Mouse (Mus musculus) embryonic facial prominence, embryonic 11.5 days (tissue): Measurements from ENCODE around the gene Gdpd2. TPM values are rescaled to one million over a fixed set of nuclear protein-coding genes. Genes with fewer than 3 reads are reported as not detected.

Experiments
- ATAC-seq: fragments of 200-750 bp; cut with Nextera tagmentation; replicated peaks from 2 replicates; pipeline ENCODE4 v1.8.0; 2017; ENCODE audit warnings: low read depth; ENCODE audit not compliant: insufficient number of reproducible peaks, low FRiP score, low TSS enrichment
- DNase-seq: peaks from one replicate; pipeline ENCODE4 v3.0.0-alpha.2; 2015; ENCODE audit warnings: low spot score
- H3K27ac ChIP-seq: fragments of 300-500 bp; sonication (generic); replicated peaks from 2 replicates; pipeline ENCODE4 v1.5.1; 2014; ENCODE audit warnings: mild to moderate bottlenecking, low read depth, low read length, control low read depth
- H3K27me3 ChIP-seq: fragments of 300-500 bp; sonication (generic); 2 replicates; pipeline ENCODE4 v1.6.1; 2014; ENCODE audit warnings: mild to moderate bottlenecking, low read length, moderate library complexity, mixed read lengths; ENCODE audit not compliant: control insufficient read depth, insufficient read depth
- H3K36me3 ChIP-seq: fragments of 300-500 bp; sonication (generic); replicated peaks from 2 replicates; pipeline ENCODE4 v1.6.1; 2014; ENCODE audit warnings: low read depth, mild to moderate bottlenecking, low read length, moderate library complexity, mixed read lengths; ENCODE audit not compliant: control insufficient read depth, insufficient read depth
- H3K4me1 ChIP-seq: fragments of 300-500 bp; sonication (generic); 2 replicates; pipeline ENCODE4 v1.6.1; 2014; ENCODE audit warnings: low read length, mixed read lengths; ENCODE audit not compliant: control insufficient read depth, insufficient read depth
- H3K4me2 ChIP-seq: fragments of 300-500 bp; sonication (generic); 2 replicates; pipeline ENCODE4 v1.6.1; 2014; ENCODE audit warnings: low read depth, mild to moderate bottlenecking, control low read depth, low read length, moderate library complexity
- H3K4me3 ChIP-seq: fragments of 300-500 bp; sonication (generic); 2 replicates; pipeline ENCODE4 v1.5.1; 2014; ENCODE audit warnings: low read depth, low read length, control low read depth
- H3K9ac ChIP-seq: fragments of 300-500 bp; sonication (generic); replicated peaks from 2 replicates; pipeline ENCODE4 v1.6.1; 2014; ENCODE audit warnings: mild to moderate bottlenecking, control low read depth, low read length
- H3K9me3 ChIP-seq: fragments of 300-500 bp; sonication (generic); replicated peaks from 2 replicates; pipeline ENCODE4 v1.6.1; 2016; ENCODE audit warnings: mild to moderate bottlenecking, low read length, inconsistent platforms, mixed read lengths; ENCODE audit not compliant: control insufficient read depth
- WGBS: fragments of 180-500 bp; shearing (Covaris S2); extraction: QIAGEN DNeasy Blood & Tissue Kit; methylation state at CpG from one replicate; pipeline ENCODE4 v1.1.7; 2014; 5-methylcytosine and 5-hydroxymethylcytosine counted together
- polyA plus RNA-seq: library from polyadenylated mRNA; unstranded; fragments of >200 nt; fragmentation: Nextera tagmentation; extraction: Ambion mirVana; gene quantifications from 2 replicates; pipeline ENCODE4 v1.2.1, GENCODE M21; 2014

Gdpd2 gene
- polyA plus RNA-seq = 3.3 and 4.3 TPM in 2 replicates

DNA sequence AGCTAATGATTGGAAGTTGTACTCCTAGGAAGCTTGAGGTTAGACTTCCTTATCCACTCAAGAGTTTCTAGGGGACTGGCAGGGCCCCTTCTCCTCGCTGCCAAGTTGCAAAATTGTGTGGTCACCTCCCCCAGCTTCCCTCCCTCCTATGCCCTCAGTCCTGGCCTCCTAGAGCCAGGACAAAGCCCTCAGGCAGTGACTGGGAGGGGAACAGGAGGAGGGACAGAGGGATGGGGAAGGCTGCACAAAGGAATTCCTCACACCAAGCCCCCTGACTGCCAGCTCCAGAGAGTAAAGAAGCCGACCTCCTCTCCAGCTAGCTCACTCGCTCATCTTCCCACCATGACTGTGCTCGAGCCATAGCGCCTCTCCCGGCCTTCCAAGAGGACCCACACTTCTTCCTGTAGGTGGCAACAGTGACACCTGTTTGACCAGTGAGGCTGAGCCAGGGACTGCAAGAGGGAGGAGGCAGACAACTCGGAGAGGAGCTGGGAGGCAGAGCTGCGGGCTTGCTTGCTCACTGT lies at the start of gene Gdpd2:
TSS of gene Gdpd2 (plus strand) at position 209 of the 524 bp plus-strand sequence.
- DNase-seq (peak; percentile 52), ATAC-seq (peak; percentile 77)
- WGBS = 15% methylated on average over 8 of the region's 8 CpGs
- no peaks in the 10 kb centered on the region for H3K36me3 ChIP-seq
- peak within 1 kb of the TSS; percentile 34 for H3K4me2 ChIP-seq
- peak within 1 kb of the TSS; percentile 34; the same call in 1 of the 2 replicates for H3K9ac ChIP-seq
- H3K9me3 ChIP-seq = no peaks in the 10 kb centered on the region
- H3K4me1 ChIP-seq = no peaks in the 10 kb centered on the region
- H3K27me3 ChIP-seq = no peaks in the 10 kb centered on the region
- no peak within 1 kb of the TSS for H3K4me3 ChIP-seq
- no peak within 1 kb of the TSS for H3K27ac ChIP-seq

GRCm38 (mm10) chrX:100686527-100686926 lies 43.1 kb upstream of the Gdpd2 start:
- ATAC-seq = no peak
- 0 out of 2 replicates have a peak, but pooled peaks cover 2% of the 10 kb centered on the region for H3K27me3 ChIP-seq
- WGBS = 70% methylated on average over 3 of the region's 3 CpGs

GRCm38 (mm10) chrX:100687360-100688032 lies 42.2 kb upstream of the Gdpd2 start:
- 79% methylated on average over 6 of the region's 6 CpGs for WGBS
- H3K27me3 ChIP-seq = 0 out of 2 replicates have a peak, but pooled peaks cover 2% of the 10 kb centered on the region
- no peak overlapping the region for H3K27ac ChIP-seq
- H3K9me3 ChIP-seq = no peaks in the 10 kb centered on the region
- ATAC-seq (no peak), DNase-seq (no peak)
- no peak overlapping the region for H3K4me2 ChIP-seq
- no peak overlapping the region for H3K9ac ChIP-seq
- no peaks in the 10 kb centered on the region for H3K4me1 ChIP-seq
- no peaks in the 10 kb centered on the region for H3K36me3 ChIP-seq
- no peak overlapping the region for H3K4me3 ChIP-seq

More at GRCm38 (mm10) chrX:100686527-100686926, 43.1 kb upstream of the Gdpd2 start:
- Histone ChIP-seq H3K27ac (no peak overlapping the region), H3K4me2 (no peak overlapping the region), H3K36me3 (no peaks in the 10 kb centered on the region), H3K4me1 (no peaks in the 10 kb centered on the region), H3K9ac (no peak overlapping the region), H3K4me3 (no peak overlapping the region), H3K9me3 (no peaks in the 10 kb centered on the region)
- no peak for DNase-seq

- Histone ChIP-seq H3K27me3 (0 out of 2 replicates have a peak, but pooled peaks cover 2% of the 10 kb centered on the region), H3K9me3 (no peaks in the 10 kb centered on the region), H3K27ac (no peak overlapping the region), H3K36me3 (no peaks in the 10 kb centered on the region), H3K4me3 (no peak overlapping the region), H3K4me2 (no peak overlapping the region), H3K4me1 (no peaks in the 10 kb centered on the region), H3K9ac (no peak overlapping the region)
- DNase-seq = no peak
- WGBS = 75% methylated on average over 5 of the region's 5 CpGs
- no peak for ATAC-seq
These were observed 41.7 kb upstream of the Gdpd2 start for GRCm38 (mm10) chrX:100688033-100688370.

DNA sequence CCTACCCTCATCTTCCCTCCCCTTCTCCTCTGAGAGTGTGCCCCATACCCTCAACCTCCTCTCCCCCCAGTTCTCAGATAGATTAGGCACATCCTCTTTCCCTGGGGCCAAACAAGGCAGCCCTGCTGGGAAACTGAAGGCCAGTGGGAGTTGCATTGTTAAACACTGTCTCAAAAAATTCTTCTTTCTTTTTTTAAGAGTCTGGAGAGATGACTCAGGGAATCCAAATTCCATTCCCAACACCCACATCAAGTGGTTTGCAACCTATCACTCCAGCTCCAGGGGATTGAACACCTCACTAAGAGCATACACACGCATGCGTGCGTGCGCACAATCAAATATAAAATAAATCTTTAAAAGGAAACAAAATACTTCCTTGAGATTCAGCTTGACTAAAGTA lies 32.9 kb upstream of the Gdpd2 start:
- Histone ChIP-seq H3K4me3 (no peak overlapping the region), H3K9me3 (no peaks in the 10 kb centered on the region), H3K36me3 (no peaks in the 10 kb centered on the region), H3K4me2 (no peak overlapping the region), H3K27me3 (no peaks in the 10 kb centered on the region), H3K4me1 (no peaks in the 10 kb centered on the region), H3K27ac (no peak overlapping the region), H3K9ac (no peak overlapping the region)
- DNase-seq (no peak), ATAC-seq (no peak)
- WGBS = 98% methylated on average over 4 of the region's 4 CpGs

- Histone ChIP-seq H3K9ac (no peak overlapping the region), H3K4me2 (no peak overlapping the region), H3K36me3 (no peaks in the 10 kb centered on the region), H3K27me3 (no peaks in the 10 kb centered on the region), H3K4me1 (no peaks in the 10 kb centered on the region), H3K4me3 (no peak overlapping the region), H3K9me3 (no peaks in the 10 kb centered on the region), H3K27ac (no peak overlapping the region)
- DNase-seq (no peak), ATAC-seq (no peak)
- WGBS = 93% methylated on average over 6 of the region's 6 CpGs
These were observed 21.6 kb upstream of the Gdpd2 start for GRCm38 (mm10) chrX:100708032-100708431.

DNA sequence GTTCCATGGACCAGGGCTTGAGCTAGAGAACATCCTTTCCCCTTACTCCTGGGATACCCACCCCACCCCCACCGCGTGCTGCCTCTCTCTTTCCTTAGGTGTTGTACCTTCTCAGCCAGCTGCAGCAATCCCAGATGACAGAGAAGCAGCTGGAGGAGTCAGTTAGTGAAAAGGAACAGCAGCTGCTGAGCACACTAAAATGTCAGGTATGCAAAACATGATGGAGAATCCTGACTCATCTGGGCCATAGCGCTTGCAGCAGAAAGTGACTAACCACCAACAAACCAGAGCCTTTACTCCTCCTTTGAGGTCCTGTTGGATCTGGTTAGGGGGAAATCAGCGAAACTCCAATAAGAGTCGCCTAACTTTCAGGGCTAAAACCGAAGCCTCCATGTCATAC lies 13.5 kb upstream of the Gdpd2 start:
- 96% methylated on average over 6 of the region's 6 CpGs for WGBS
- DNase-seq (no peak), ATAC-seq (no peak)
- Histone ChIP-seq H3K27ac (no peak overlapping the region), H3K4me1 (no peaks in the 10 kb centered on the region), H3K36me3 (no peaks in the 10 kb centered on the region), H3K9me3 (no peaks in the 10 kb centered on the region), H3K4me2 (no peak overlapping the region), H3K4me3 (no peak overlapping the region), H3K9ac (no peak overlapping the region), H3K27me3 (no peaks in the 10 kb centered on the region)

GRCm38 (mm10) chrX:100728947-100729346 lies 726 bp upstream of the Gdpd2 start:
- Histone ChIP-seq H3K27ac (no peak overlapping the region), H3K9ac (no peak overlapping the region), H3K4me1 (no peaks in the 10 kb centered on the region), H3K36me3 (no peaks in the 10 kb centered on the region), H3K27me3 (no peaks in the 10 kb centered on the region), H3K4me2 (no peak overlapping the region), H3K9me3 (no peaks in the 10 kb centered on the region), H3K4me3 (no peak overlapping the region)
- no peak for DNase-seq
- WGBS = 29% methylated on average over 1 of the region's 1 CpGs
- ATAC-seq = no peak
